Mouse (Mus musculus): ENCODE results near the gene Noc3l.
A peak's percentile ranks its signal among the peaks of the same experiment; 100 is the strongest.

DNA sequence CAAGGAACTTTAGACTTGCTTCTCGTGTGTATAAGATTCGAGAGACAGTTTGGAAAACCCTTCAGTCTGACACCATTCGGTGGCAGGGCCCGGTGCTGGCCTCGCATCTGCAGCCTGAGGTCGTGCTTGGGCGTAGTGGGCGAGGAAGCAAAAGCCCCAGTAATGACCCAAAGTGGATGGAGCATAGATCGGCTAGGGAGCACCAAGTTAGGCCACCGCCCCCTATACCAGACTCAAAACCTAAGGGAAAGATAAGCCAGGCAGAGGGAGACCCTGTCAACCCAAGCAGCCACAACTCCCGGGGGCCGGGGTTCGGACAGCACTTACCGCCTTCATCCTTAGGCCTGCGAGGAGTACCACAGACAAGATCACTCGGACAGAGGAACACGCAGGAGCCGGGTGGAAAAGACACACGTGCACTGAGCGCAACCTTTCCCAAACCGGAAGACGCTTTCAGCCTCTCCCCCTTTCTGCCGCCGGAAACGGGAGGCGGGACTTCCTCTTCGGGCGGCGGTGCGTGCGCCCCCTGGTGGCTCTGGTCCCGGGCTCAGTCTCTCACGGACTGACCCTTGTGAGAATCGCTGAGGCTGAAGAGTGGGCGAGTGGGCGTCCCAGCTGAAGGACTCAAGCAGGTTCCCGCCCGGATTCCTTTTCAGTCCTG, at the start of gene Noc3l:
- peak; percentile 99 for TF ChIP-seq CTCF (IDR thresholded peaks at IDR 0.05; ENCODE audit: borderline replicate concordance, control insufficient read depth, extremely low read depth, insufficient read depth, low read length, poor library complexity)
- TF ChIP-seq POLR2A (IDR thresholded peaks at IDR 0.05; ENCODE audit: control insufficient read depth, extremely low read depth, insufficient read depth, low read length, poor library complexity) = peak; percentile 34; the same call in 1 of the 2 replicates

Data from thymus, adult 2 months (tissue).